Mouse (Mus musculus) liver, adult 2 months (tissue): ENCODE results near the gene Adpgk. TPM values are rescaled to one million over a fixed set of nuclear protein-coding genes. Genes with fewer than 3 reads are reported as not detected.

Experiments
- DNase-seq: peaks from one replicate; pipeline ENCODE4 v3.0.0-alpha.2; 2011; ENCODE audit warnings: low read depth, low spot score; ENCODE audit errors: extremely low read depth
- H3K27ac ChIP-seq: fragments of 200-500 bp; replicated peaks from 2 replicates; pipeline ENCODE4 v1.5.1; 2012; ENCODE audit warnings: low read depth, mild to moderate bottlenecking, control low read depth, inconsistent platforms, low read length; ENCODE audit not compliant: insufficient read depth
- H3K27me3 ChIP-seq: fragments of 200-500 bp; 2 replicates; pipeline ENCODE4 v1.6.1; 2012; ENCODE audit warnings: mild to moderate bottlenecking, moderate library complexity, low read length, inconsistent platforms; ENCODE audit not compliant: control insufficient read depth, insufficient read depth
- H3K36me3 ChIP-seq: fragments of 200-500 bp; 2 replicates; pipeline ENCODE4 v1.6.1; 2012; ENCODE audit warnings: low read length, inconsistent platforms; ENCODE audit not compliant: control insufficient read depth, insufficient read depth
- H3K4me1 ChIP-seq: fragments of 200-500 bp; 2 replicates; pipeline ENCODE4 v1.6.1; 2011; ENCODE audit warnings: low read length; ENCODE audit not compliant: control insufficient read depth, insufficient read depth
- H3K4me3 ChIP-seq: fragments of 200-500 bp; 2 replicates; pipeline ENCODE4 v1.5.1; 2011; ENCODE audit warnings: low read depth, mild to moderate bottlenecking, control low read depth, low read length, moderate library complexity; ENCODE audit not compliant: insufficient read depth
- H3K79me2 ChIP-seq: fragments of 200-500 bp; 2 replicates; pipeline ENCODE4 v1.6.1; 2012; ENCODE audit warnings: inconsistent platforms, mild to moderate bottlenecking, low read length, moderate library complexity; ENCODE audit not compliant: control insufficient read depth, insufficient read depth
- H3K9ac ChIP-seq: fragments of 200-500 bp; 2 replicates; pipeline ENCODE4 v1.6.1; 2012; ENCODE audit warnings: low read depth, mild to moderate bottlenecking, control low read depth, inconsistent platforms, low read length
- CTCF ChIP-seq: fragments of 200-500 bp; IDR thresholded peaks from 2 replicates; pipeline ENCODE4 v1.5.1; 2011; ENCODE audit warnings: low read depth, low read length, control low read depth
- POLR2A ChIP-seq: fragments of 200-500 bp; IDR thresholded peaks from 2 replicates; pipeline ENCODE4 v1.6.1; 2011; ENCODE audit warnings: low read length, control low read depth; ENCODE audit not compliant: insufficient read depth; ENCODE audit errors: extremely low read depth
- WGBS: fragments of 180-500 bp; shearing (Covaris S2); methylation state at CpG from one replicate; pipeline ENCODE4 v1.1.7; 2018; 5-methylcytosine and 5-hydroxymethylcytosine counted together
- polyA plus RNA-seq: library from polyadenylated mRNA; depleted of rRNA; stranded (reverse); fragments of >200 nt; gene quantifications from 2 replicates; pipeline ENCODE4 v1.2.3, GENCODE M21; 2012; rRNA removed
- total RNA-seq: library from RNA; depleted of rRNA; stranded (reverse); fragments of >200 nt; gene quantifications from 2 replicates; pipeline ENCODE4 v1.2.3, GENCODE M21; 2014; rRNA removed

The Adpgk gene
- total RNA-seq (11.1 and 11.3 TPM in 2 replicates), polyA plus RNA-seq (7.6 and 7.9 TPM in 2 replicates)

DNA sequence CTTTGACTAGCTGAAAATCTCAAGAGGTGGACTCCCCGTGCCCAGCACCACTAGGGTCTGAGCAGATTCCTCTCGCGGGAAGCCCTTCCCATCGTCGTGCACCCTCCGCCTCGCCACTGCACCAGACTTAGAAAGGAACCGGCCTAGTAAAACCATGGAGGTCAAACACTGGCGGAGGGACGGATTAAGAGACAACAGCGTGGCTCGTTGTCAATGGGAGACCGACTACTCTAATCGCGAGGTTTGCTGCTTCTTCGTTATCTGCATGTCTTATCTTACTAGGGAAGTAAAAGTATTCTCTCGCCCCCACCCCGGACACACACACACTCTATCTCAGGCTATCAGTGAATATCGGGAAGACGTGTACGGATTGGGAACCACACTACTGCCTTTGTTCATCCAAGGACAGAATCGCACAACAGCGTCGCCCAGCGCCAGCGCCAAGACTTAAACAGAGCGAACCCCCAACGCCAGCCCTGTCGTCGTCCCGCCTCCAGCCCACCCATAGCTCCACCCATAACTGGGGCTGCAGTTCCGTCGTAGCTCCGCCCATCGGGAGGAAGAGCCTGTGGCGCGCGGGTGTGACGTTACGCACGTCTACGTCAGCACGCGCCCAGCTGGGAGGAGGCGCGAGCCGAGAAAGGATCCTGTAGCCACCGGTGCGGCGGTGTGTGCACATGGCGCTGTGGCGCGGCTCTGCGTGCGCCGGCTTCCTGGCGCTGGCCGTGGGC is at the start of gene Adpgk:
TSS of gene Adpgk (plus strand) at position 602 of the 731 bp plus-strand sequence.
- Histone ChIP-seq H3K27ac (peak within 1 kb of the TSS; percentile 61), H3K4me3 (peak within 1 kb of the TSS; percentile 67), H3K79me2 (no peaks in the 10 kb centered on the region; the same call in 1 of the 2 replicates), H3K9ac (peak within 1 kb of the TSS; percentile 81), H3K27me3 (no peaks in the 10 kb centered on the region), H3K4me1 (no peaks in the 10 kb centered on the region), H3K36me3 (no peaks in the 10 kb centered on the region)
- under 1% methylated on average over 58 of the region's 58 CpGs for WGBS
- TF ChIP-seq CTCF (peak; percentile 55), POLR2A (peak; percentile 93)
- DNase-seq, result peak; percentile 93

DNA sequence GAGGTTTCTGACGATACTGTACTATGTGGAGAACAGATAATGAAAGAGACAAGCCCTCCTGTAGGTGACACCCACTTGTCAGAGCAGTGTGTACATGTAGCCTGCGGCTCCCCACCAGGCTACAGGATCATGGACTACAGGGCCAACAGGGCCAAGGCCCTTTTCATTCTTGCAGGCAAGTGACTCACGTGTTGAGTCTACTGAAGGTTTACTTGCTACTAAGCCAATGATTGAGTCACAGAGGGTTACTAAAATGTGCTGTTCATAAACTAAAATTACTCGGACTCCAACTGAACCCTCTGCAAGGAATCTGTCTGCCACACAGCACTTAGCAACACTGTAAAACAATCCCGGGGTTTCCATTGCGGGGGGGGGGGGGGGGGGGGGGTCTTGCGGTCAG is 46.2 kb upstream of the Adpgk start:
- WGBS, result 44% methylated on average over 7 of the region's 7 CpGs
- no peaks in the 10 kb centered on the region for H3K79me2 ChIP-seq

DNA sequence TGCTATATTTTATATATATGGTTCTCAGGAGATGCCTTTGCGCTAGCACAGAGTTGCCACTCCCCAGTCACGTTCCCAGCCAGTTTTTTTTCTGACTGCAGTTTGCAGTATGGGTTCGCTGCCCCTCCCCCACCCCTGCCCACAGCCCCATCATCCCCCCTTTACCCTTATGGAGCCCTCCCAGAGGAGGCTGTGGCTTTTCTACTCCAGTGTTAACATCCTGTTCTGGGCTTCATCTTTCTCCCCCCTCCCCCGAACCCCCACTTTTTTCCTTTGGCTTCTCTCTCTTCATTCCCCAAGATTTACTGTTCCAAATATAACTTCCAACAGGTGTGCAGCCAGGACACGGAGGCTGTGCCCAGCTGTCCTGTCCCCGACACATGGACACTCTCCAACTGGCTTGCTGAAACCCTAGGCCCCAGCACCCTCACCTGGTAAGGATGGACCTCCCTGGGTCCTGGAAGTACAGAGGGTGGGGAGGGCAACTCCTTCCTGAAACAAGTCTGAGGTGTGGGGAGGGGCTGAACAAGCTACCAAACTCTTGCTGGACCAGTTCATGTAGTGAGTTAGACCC is 44.8 kb upstream of the Adpgk start:
- Histone ChIP-seq H3K36me3 (no peaks in the 10 kb centered on the region), H3K9ac (no peak overlapping the region), H3K27me3 (no peaks in the 10 kb centered on the region), H3K4me3 (no peak overlapping the region), H3K27ac (no peak overlapping the region), H3K4me1 (no peaks in the 10 kb centered on the region), H3K79me2 (no peaks in the 10 kb centered on the region)
- no peak for TF ChIP-seq CTCF
- no peak for TF ChIP-seq POLR2A
- 64% methylated on average over 6 of the region's 6 CpGs for WGBS
- DNase-seq, result no peak

More for the DNA sequence above, 46.2 kb upstream of the Adpgk start:
- no peak overlapping the region for H3K4me3 ChIP-seq
- no peak overlapping the region for H3K27ac ChIP-seq
- no peaks in the 10 kb centered on the region for H3K36me3 ChIP-seq
- no peaks in the 10 kb centered on the region for H3K27me3 ChIP-seq
- DNase-seq, result no peak
- no peaks in the 10 kb centered on the region for H3K4me1 ChIP-seq
- no peak for TF ChIP-seq POLR2A
- no peak for TF ChIP-seq CTCF
- no peak overlapping the region for H3K9ac ChIP-seq

DNA sequence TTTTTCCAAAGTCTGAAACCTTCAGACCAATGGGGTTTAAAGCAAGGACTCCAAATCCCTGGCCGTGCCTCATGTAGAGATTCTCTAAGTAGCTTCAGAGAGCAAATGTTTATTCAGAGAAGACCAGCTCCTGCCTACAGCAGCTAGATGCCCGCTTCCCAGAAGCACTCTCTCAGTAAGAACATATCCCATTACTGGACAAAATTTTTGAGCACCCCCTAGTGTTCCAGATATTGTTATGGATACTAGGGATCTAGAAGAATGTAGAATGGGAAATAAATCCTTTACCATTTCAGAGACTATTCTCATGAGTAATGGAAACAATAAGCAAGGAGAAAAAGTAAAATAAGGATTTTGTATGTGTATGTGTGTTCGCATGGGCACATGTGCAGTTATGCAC is 42.0 kb upstream of the Adpgk start:
- no peaks in the 10 kb centered on the region for H3K4me1 ChIP-seq
- H3K9ac ChIP-seq, result no peak overlapping the region
- no peaks in the 10 kb centered on the region for H3K27me3 ChIP-seq
- DNase-seq, result no peak
- no peaks in the 10 kb centered on the region for H3K79me2 ChIP-seq
- H3K4me3 ChIP-seq, result no peak overlapping the region
- no peaks in the 10 kb centered on the region for H3K36me3 ChIP-seq
- TF ChIP-seq POLR2A, result no peak
- no peak for TF ChIP-seq CTCF
- H3K27ac ChIP-seq, result no peak overlapping the region
- WGBS, result 54% methylated on average over 3 of the region's 3 CpGs

DNA sequence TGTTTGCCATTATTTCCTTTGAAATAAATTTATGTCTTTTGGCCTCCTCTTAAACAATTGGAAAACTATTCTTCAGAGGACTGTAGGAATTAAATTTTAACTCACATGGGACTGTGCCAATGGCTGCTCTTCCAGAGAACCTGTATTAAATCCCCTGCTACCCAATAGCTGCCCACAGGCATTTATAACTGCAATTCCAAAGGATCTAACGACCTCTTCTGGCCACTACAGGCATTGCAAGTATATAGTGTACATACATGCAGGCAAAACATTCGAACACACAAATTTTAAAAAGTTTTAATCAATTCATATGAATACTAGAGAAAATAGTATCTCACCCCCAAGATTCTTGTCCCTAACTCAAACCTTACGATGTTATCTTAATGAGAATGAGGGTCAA is 41.1 kb upstream of the Adpgk start:
- H3K27ac ChIP-seq, result no peak overlapping the region
- TF ChIP-seq CTCF (no peak), POLR2A (no peak)
- no peaks in the 10 kb centered on the region for H3K27me3 ChIP-seq
- H3K4me3 ChIP-seq, result no peak overlapping the region
- H3K79me2 ChIP-seq, result no peaks in the 10 kb centered on the region
- H3K4me1 ChIP-seq, result no peaks in the 10 kb centered on the region
- WGBS, result 63% methylated on average over 3 of the region's 3 CpGs
- peak; percentile 15 for DNase-seq
- H3K9ac ChIP-seq, result no peak overlapping the region
- no peaks in the 10 kb centered on the region for H3K36me3 ChIP-seq

DNA sequence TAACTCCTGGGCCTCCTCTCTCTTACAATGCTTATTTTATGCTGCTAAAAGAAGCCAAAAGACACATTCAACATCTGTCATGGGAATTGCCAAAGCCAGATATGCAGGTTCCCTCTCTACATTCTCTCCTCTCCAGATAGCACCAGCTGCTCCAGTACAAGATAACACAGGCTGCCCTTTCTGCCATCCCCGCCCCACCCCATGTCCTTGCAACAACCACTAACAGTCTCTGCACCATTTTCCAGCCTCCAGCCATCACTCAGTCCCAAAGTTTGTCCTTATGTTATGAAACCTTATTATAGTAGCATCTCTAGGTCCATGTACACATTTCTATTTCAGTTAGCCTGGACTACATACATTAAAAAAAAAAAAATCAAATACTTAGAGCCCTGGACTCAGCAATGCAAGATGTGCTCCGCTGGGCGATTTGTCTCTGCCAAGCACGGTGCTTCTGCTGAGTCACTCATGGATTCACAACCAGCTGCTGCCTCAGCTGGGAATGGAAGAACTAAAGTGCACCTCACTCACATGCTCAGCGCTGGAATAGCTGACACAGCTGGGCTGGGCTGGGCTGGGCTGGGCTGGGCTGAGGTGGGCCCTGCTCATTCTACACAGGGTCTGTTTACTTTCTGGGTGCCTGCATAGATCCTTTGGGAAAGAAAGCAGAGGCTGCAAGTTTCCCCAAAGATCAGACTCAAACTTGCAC is 36.5 kb upstream of the Adpgk start:
- Histone ChIP-seq H3K79me2 (no peaks in the 10 kb centered on the region), H3K4me3 (no peak overlapping the region), H3K27ac (no peak overlapping the region), H3K9ac (no peak overlapping the region), H3K4me1 (no peaks in the 10 kb centered on the region), H3K27me3 (no peaks in the 10 kb centered on the region), H3K36me3 (no peaks in the 10 kb centered on the region)
- DNase-seq, result no peak
- TF ChIP-seq CTCF (no peak), POLR2A (no peak)
- 83% methylated on average over 5 of the region's 5 CpGs for WGBS
